Mouse (Mus musculus): ENCODE data around the gene Fut11.

- TF ChIP-seq EP300 (IDR thresholded peaks at IDR 0.05; ENCODE audit: low read depth) (no peak), CTCF (IDR thresholded peaks at IDR 0.05; ENCODE audit: low read depth) (no peak)
These were observed 43.8 kb upstream of the Fut11 start for GRCm38 (mm10) chr14:20651000-20651399.
